Mouse (Mus musculus) CH12.LX (cell line): ENCODE data around the gene Gdf10. TPM values are rescaled to one million over a fixed set of nuclear protein-coding genes. Genes with fewer than 3 reads are reported as not detected.

ENCODE experiments used
- DNase-seq: peaks from one replicate; pipeline ENCODE4 v3.0.0-alpha.2; 2013; ENCODE audit errors: extremely low read depth
- H3K27ac ChIP-seq: 2 replicates; pipeline ENCODE4 v1.5.1; 2012; ENCODE audit warnings: low read depth, mild to moderate bottlenecking, control low read depth, moderate library complexity; ENCODE audit not compliant: insufficient read depth
- H3K27me3 ChIP-seq: replicated peaks from 2 replicates; pipeline ENCODE3; 2012; ENCODE audit warnings: inconsistent platforms
- H3K36me3 ChIP-seq, 2 experiments: replicated peaks in 1 of 2; 2 replicates each; pipeline versions ENCODE3 to v1.6.1; 2012; ENCODE audit warnings: inconsistent platforms in 1 of 2, low read length in 1 of 2, mild to moderate bottlenecking in 1 of 2, mixed read lengths in 1 of 2, moderate library complexity in 1 of 2; ENCODE audit not compliant: control insufficient read depth in 1 of 2, insufficient read depth in 1 of 2
- H3K4me1 ChIP-seq, 2 experiments: 2 replicates each; pipeline ENCODE4 v1.6.1; 2012; ENCODE audit warnings: inconsistent platforms in 1 of 2, moderate library complexity in 1 of 2; ENCODE audit not compliant: insufficient read depth in 2 of 2, control insufficient read depth in 1 of 2
- H3K4me2 ChIP-seq: 2 replicates; pipeline ENCODE4 v1.6.1; 2012; ENCODE audit warnings: low read depth, mild to moderate bottlenecking, control low read depth; ENCODE audit not compliant: poor library complexity, insufficient read depth, severe bottlenecking
- H3K4me3 ChIP-seq, 3 experiments: fragments of 150-350 bp in 1 of 3; sonication (generic) in 1 of 3; replicated peaks in 1 of 3; 2 replicates each; pipeline versions ENCODE3 to v1.5.1; 2011 to 2012; ENCODE audit warnings: low read depth in 2 of 3, low read length in 2 of 3, mild to moderate bottlenecking in 2 of 3, moderate library complexity in 2 of 3, control low read depth in 1 of 3, improper control_type of control experiment in 1 of 3, inconsistent platforms in 1 of 3, mixed read lengths in 1 of 3; ENCODE audit not compliant: poor library complexity in 1 of 3
- H3K79me2 ChIP-seq: replicated peaks from 2 replicates; pipeline ENCODE4 v1.6.1; 2012; ENCODE audit warnings: mild to moderate bottlenecking, moderate library complexity; ENCODE audit not compliant: control insufficient read depth, poor library complexity, insufficient read depth, severe bottlenecking; ENCODE audit errors: extremely low read depth
- H3K9ac ChIP-seq: 2 replicates; pipeline ENCODE4 v1.6.1; 2012; ENCODE audit warnings: low read depth, mild to moderate bottlenecking, control low read depth, moderate library complexity; ENCODE audit not compliant: insufficient read depth
- H3K9me3 ChIP-seq: replicated peaks from 2 replicates; pipeline ENCODE3; 2012; ENCODE audit warnings: low read length, inconsistent platforms, mixed read lengths
- BHLHE40 ChIP-seq: IDR thresholded peaks from 2 replicates; pipeline ENCODE4 v1.6.1; 2011; ENCODE audit warnings: mild to moderate bottlenecking, low read depth, low read length, improper control_type of control experiment
- CHD1 ChIP-seq: IDR thresholded peaks from 2 replicates; pipeline ENCODE4 v1.6.1; 2012; ENCODE audit warnings: low read depth, low read length, improper control_type of control experiment, inconsistent platforms
- CTCF ChIP-seq, 2 experiments: IDR thresholded peaks in 1 of 2; conservative IDR thresholded peaks in 1 of 2; 2 replicates each; pipeline ENCODE4 v1.5.1; 2011 to 2012; ENCODE audit warnings: low read depth in 2 of 2, low read length in 2 of 2, improper control_type of control experiment in 1 of 2, inconsistent platforms in 1 of 2, mild to moderate bottlenecking in 1 of 2, moderate library complexity in 1 of 2
- E2F4 ChIP-seq: IDR thresholded peaks from 2 replicates; pipeline ENCODE4 v1.6.1; 2011; ENCODE audit warnings: low read depth, low read length, improper control_type of control experiment; ENCODE audit not compliant: insufficient replicate concordance
- ETS1 ChIP-seq: conservative IDR thresholded peaks from 2 replicates; pipeline ENCODE4 v1.6.1; 2012; ENCODE audit warnings: low read depth, mild to moderate bottlenecking, inconsistent platforms, low read length, improper control_type of control experiment, moderate library complexity
- GABPA ChIP-seq: IDR thresholded peaks from 2 replicates; pipeline ENCODE4 v1.6.1; 2012; ENCODE audit warnings: low read depth, low read length, improper control_type of control experiment, inconsistent platforms; ENCODE audit not compliant: insufficient replicate concordance
- IRF4 ChIP-seq: IDR thresholded peaks from 2 replicates; pipeline ENCODE4 v1.6.1; 2014; ENCODE audit warnings: low read depth, mild to moderate bottlenecking, inconsistent platforms, low read length, improper control_type of control experiment
- JUN ChIP-seq: IDR thresholded peaks from 2 replicates; pipeline ENCODE4 v1.6.1; 2011; ENCODE audit warnings: low read depth, mild to moderate bottlenecking, low read length, improper control_type of control experiment, moderate library complexity; ENCODE audit not compliant: insufficient read depth
- JUND ChIP-seq: conservative IDR thresholded peaks from 2 replicates; pipeline ENCODE4 v1.6.1; 2011; ENCODE audit warnings: low read depth, low read length, improper control_type of control experiment
- KAT2A ChIP-seq: IDR thresholded peaks from 2 replicates; pipeline ENCODE4 v1.6.1; 2012; ENCODE audit warnings: low read length, improper control_type of control experiment, inconsistent platforms; ENCODE audit not compliant: insufficient replicate concordance
- MAFK ChIP-seq: IDR thresholded peaks from 2 replicates; pipeline ENCODE4 v1.6.1; 2011; ENCODE audit warnings: low read length, improper control_type of control experiment; ENCODE audit not compliant: insufficient replicate concordance
- MAX ChIP-seq: IDR thresholded peaks from 2 replicates; pipeline ENCODE4 v1.6.1; 2011; ENCODE audit warnings: low read length, improper control_type of control experiment
- MAZ ChIP-seq: IDR thresholded peaks from 2 replicates; pipeline ENCODE4 v1.6.1; 2012; ENCODE audit warnings: low read depth, mild to moderate bottlenecking, inconsistent platforms, low read length, improper control_type of control experiment, moderate library complexity
- MYC ChIP-seq: IDR thresholded peaks from 2 replicates; pipeline ENCODE4 v1.6.1; 2011; ENCODE audit warnings: low read depth, mild to moderate bottlenecking, improper control_type of control experiment, low read length
- RAD21 ChIP-seq: IDR thresholded peaks from 2 replicates; pipeline ENCODE4 v1.6.1; 2011; ENCODE audit warnings: low read depth, mild to moderate bottlenecking, low read length, improper control_type of control experiment, moderate library complexity
- RCOR1 ChIP-seq: conservative IDR thresholded peaks from 2 replicates; pipeline ENCODE4 v1.6.1; 2012; ENCODE audit warnings: low read depth, mild to moderate bottlenecking, inconsistent platforms, low read length, improper control_type of control experiment
- SMC3 ChIP-seq: IDR thresholded peaks from 2 replicates; pipeline ENCODE4 v1.6.1; 2011; ENCODE audit warnings: low read depth, low read length, improper control_type of control experiment
- TBP ChIP-seq: conservative IDR thresholded peaks from 2 replicates; pipeline ENCODE4 v1.6.1; 2011; ENCODE audit warnings: low read depth, low read length, improper control_type of control experiment
- USF1 ChIP-seq: IDR thresholded peaks from 2 replicates; pipeline ENCODE4 v1.6.1; 2014; ENCODE audit warnings: low read depth, mild to moderate bottlenecking, inconsistent platforms, low read length, improper control_type of control experiment
- USF2 ChIP-seq: conservative IDR thresholded peaks from 2 replicates; pipeline ENCODE4 v1.6.1; 2011; ENCODE audit warnings: low read depth, low read length, improper control_type of control experiment
- ZKSCAN1 ChIP-seq: IDR thresholded peaks from 2 replicates; pipeline ENCODE4 v1.6.1; 2012; ENCODE audit warnings: low read depth, inconsistent platforms, low read length, improper control_type of control experiment, borderline replicate concordance
- ZMIZ1 ChIP-seq: IDR thresholded peaks from 2 replicates; pipeline ENCODE4 v1.6.1; 2012; ENCODE audit warnings: low read depth, mild to moderate bottlenecking, inconsistent platforms, low read length, improper control_type of control experiment
- dilution Hi-C: fragments of 300-500 bp; cut with MboI; formaldehyde crosslinking; loops from 2 replicates; pipeline ENCODE4 v1.14.3; 2020; ENCODE audit warnings: low sequenced_read_pairs; ENCODE audit not compliant: extremely low pct_unique_long_range_greater_than_20kb, extremely low pct_ligation_motif_present
- in situ Hi-C: fragments of 300-500 bp; cut with MboI; formaldehyde crosslinking; loops from 3 replicates; pipeline ENCODE4 v1.14.3; 2019; ENCODE audit warnings: low sequenced_read_pairs, low pct_ligation_motif_present, low pct_unique_long_range_greater_than_20kb, mixed read lengths
- polyA plus RNA-seq: library from polyadenylated mRNA; unstranded; fragments of >175 nt; gene quantifications from 2 replicates; pipeline ENCODE4 v1.2.1, GENCODE M21; 2012; ENCODE audit warnings: low read depth; ENCODE audit not compliant: insufficient read length
- total RNA-seq, 2 experiments: library from RNA; depleted of rRNA; stranded (reverse); fragments of 300-350 nt in 1 of 2; fragments of >200 nt in 1 of 2; gene quantifications; 2 replicates each; pipeline ENCODE4 v1.2.3; 2012 to 2014

Gene Gdf10
- total and polyA plus RNA-seq, 3 experiments = not detected

GRCm38 (mm10) chr14:33958186-33958585 lies 34.8 kb downstream of the Gdf10 start:
- Histone ChIP-seq H3K27me3 (no peaks in the 10 kb centered on the region), H3K36me3 (no peaks in the 10 kb centered on the region), H3K79me2 (no peaks in the 10 kb centered on the region), H3K9ac (no peak overlapping the region), H3K27ac (no peak overlapping the region), H3K4me3 (no peak overlapping the region), H3K9me3 (no peaks in the 10 kb centered on the region), H3K4me1 (0 out of 4 replicates have a peak, but pooled peaks cover 0 to 3% of the 10 kb centered on the region in 2 experiments), H3K4me2 (no peak overlapping the region)
- in situ Hi-C loops (no loop called here), dilution Hi-C loops (no loop called here)
- DNase-seq = no peak
- TF ChIP-seq MAFK = no peak
- no peak for TF ChIP-seq JUN
- no peak for TF ChIP-seq TBP
- no peak for TF ChIP-seq E2F4
- TF ChIP-seq ETS1 = no peak
- no peak for TF ChIP-seq JUND
- no peak for TF ChIP-seq IRF4
- no peak for TF ChIP-seq GABPA
- TF ChIP-seq BHLHE40 = no peak
- TF ChIP-seq ZKSCAN1 = no peak
- TF ChIP-seq CHD1 = no peak
- no peak for TF ChIP-seq RAD21

- no peaks in the 10 kb centered on the region for H3K79me2 ChIP-seq
- no peak overlapping the region for H3K9ac ChIP-seq
- no peak overlapping the region for H3K4me2 ChIP-seq
- no peaks in the 10 kb centered on the region for H3K27me3 ChIP-seq
- H3K4me1 ChIP-seq = 0 out of 4 replicates have a peak, but pooled peaks cover 0 to 3% of the 10 kb centered on the region in 2 experiments
- TF ChIP-seq TBP (no peak), USF1 (no peak), MAZ (no peak)
- TF ChIP-seq, all 38 proteins: peak for 0
- no peak for DNase-seq
- dilution Hi-C loops (no loop called here), in situ Hi-C loops (no loop called here)
- Histone ChIP-seq H3K27ac (no peak overlapping the region), H3K4me3 (no peak overlapping the region), H3K9me3 (no peaks in the 10 kb centered on the region), H3K36me3 (no peaks in the 10 kb centered on the region)
These were observed 35.5 kb downstream of the Gdf10 start for GRCm38 (mm10) chr14:33958841-33959240.

GRCm38 (mm10) chr14:33959341-33959740 lies 36.0 kb downstream of the Gdf10 start:
- in situ Hi-C loops (no loop called here), dilution Hi-C loops (no loop called here)
- Histone ChIP-seq H3K9ac (no peak overlapping the region), H3K36me3 (no peaks in the 10 kb centered on the region), H3K27me3 (no peaks in the 10 kb centered on the region), H3K4me3 (no peak overlapping the region), H3K9me3 (no peaks in the 10 kb centered on the region), H3K4me1 (0 out of 4 replicates have a peak, but pooled peaks cover 0 to 3% of the 10 kb centered on the region in 2 experiments), H3K27ac (no peak overlapping the region), H3K4me2 (no peak overlapping the region), H3K79me2 (no peaks in the 10 kb centered on the region)
- TF ChIP-seq USF2 (no peak), RCOR1 (no peak), CTCF (conservative IDR thresholded peaks at IDR 0.05 in 1 of 2, IDR thresholded peaks at IDR 0.05 in 1 of 2; ENCODE audit: low read depth in 2 of 2, low read length in 2 of 2) (peak; percentile 74 to 80), SMC3 (peak; percentile 51), ETS1 (no peak), RAD21 (peak; percentile 57), IRF4 (no peak), MAX (no peak), MYC (no peak), ZMIZ1 (no peak), CHD1 (no peak), KAT2A (no peak)
- peak; percentile 48 for DNase-seq
